Mouse (Mus musculus): ENCODE data around the gene Gm10320.

GRCm38 (mm10) chr13:98523719-98524316, 32.0 kb upstream of the Gm10320 start:
- no peak for TF ChIP-seq CTCF (IDR thresholded peaks at IDR 0.05; ENCODE audit: borderline replicate concordance, control insufficient read depth, extremely low read depth, insufficient read depth, low read length, poor library complexity)
- no peak for TF ChIP-seq POLR2A (IDR thresholded peaks at IDR 0.05; ENCODE audit: control insufficient read depth, extremely low read depth, insufficient read depth, low read length, poor library complexity)
